Mouse (Mus musculus) liver, adult 10 weeks (tissue): ENCODE measurements around the gene Traf5. TPM values are rescaled to one million over a fixed set of nuclear protein-coding genes. Genes with fewer than 3 reads are reported as not detected.

ENCODE experiments used
- polyA plus RNA-seq: library from polyadenylated mRNA; stranded (reverse); fragments of 350-450 nt; fragmentation: Illumina TruSeq; extraction: RNeasy Lipid Tissue Mini Kit (QIAGEN cat#74804); gene quantifications from one replicate; pipeline ENCODE4 v1.2.3, GENCODE M21; 2014; ENCODE audit warnings: low read depth, low replicate concordance

The Traf5 gene
- polyA plus RNA-seq = 1.8 TPM

DNA sequence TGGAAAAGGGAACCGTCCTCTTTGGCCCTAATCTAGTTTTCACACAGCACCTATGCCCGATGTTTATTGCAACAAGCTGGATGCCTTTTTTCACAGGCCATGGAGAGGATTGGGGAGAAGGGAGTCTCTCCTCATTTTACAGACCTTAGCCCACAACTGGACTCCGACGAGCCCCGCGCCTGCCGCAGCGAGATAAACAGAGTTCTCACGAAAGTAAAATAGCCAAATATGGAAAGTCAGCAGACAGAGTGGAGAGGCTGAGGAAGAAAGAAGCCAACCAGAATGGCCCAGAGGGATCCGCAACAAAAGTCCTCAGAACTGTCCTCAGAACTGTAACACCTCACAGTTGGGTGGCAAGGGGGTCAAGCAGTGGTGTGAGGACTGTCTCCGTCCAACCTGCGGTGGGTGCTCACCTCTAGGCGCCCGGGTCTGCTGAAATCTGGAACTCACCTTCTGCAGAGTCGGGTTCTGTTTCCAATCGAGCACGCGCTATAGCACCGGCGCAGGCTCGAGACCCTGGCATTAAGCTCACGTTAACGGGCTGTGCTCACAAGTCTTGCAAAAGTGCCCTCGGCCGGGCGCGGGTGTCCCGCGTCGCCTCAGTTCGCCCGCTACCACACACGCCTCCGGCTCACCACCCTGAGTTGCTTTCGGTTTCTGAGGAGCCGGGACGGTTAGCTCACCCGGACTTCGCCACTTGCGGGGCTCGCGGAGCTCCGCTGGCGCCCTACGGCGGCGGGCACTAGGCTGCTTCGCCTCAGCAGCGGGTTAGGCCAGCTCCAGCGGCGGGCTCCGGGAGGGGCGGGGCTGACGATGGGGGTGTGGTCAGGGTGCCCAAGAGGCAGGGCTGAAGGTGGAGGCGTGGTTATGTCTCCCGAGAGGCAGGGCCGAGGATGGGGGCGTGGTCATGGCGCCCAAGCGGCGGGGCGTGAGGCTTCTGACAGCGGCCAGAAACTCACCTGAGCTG is at the start of gene Traf5:
Gene Traf5, minus strand, starts transcription at position 754 of the 967 bp plus-strand sequence.

DNA sequence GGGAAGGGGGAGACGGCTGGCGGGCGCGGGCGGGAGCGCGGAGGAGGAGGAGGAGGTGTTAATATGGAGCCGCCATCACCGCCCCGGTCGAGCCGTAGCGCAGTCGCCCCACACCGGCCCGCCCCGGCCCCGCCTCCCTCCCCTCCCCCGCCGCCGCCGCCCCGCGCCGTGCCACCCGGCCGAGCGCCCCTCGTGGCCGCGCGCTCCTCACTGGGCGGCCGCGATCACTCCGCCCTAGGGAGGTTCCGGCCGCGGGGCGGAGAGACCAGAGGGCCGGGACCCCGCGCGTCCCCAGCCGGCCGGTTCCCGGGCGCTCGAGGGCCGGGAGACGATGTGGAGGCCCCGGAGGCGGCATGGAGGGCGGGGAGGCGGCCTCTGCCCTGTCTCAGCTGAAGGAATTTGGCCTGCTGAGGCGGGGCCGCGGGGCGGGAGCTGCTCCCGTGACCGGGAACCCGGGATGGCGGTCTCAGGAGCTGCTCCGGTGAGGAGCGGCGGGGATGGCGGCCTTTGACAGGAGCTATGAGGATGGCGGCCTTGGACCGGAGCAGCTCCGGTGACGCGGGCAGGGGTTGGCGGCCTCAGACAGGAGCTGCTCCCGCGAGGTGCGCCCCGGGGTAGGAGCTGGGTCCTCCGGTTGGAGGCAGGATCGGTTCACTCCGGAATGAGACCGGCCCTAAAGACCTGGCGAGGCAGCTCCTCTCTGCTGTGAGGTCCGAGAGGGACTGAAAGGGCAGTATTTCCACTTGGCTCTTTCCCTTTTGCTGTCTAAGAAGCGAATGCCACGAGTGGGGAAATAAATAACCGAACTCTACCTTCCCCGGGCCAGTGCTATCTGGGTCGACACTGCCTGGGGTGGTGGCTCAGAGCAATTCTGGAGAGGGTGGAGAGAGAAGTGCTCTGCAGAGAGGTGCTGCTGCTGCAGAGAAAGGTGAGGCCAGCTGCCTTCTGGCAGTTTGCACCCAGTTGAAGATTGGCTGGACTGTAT is 45.9 kb upstream of the Traf5 start, which contains the start of gene Rcor3:
Gene Rcor3, minus strand, starts transcription at position 137 of the 985 bp plus-strand sequence.

DNA sequence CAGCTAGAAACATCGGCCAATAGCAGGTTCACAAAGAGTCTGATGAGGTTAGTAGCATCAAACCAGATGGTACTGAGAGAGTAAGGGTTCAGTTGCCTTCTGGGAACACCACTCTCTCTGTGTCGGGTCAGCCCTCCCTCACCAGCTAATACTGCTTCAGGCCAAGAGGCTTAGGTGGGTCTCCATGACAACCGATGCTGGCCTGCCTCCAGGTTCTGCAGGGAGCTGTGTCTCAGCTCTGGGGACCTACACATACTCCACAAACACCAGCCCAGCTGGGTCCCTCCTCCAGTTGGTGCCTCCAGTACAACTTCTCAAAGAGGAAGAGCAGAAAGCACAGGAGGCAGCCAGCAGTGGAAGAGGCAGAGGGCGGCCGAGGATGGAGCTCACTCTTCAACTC is 115.2 kb downstream of the Traf5 start, which contains the start of gene Rd3:
Gene Rd3, plus strand, starts transcription at position 184 of the 400 bp plus-strand sequence.

Other genes starting within 250 kb of the Traf5 start
- gene Slc30a1, start 185.8 kb downstream of the Traf5 start, polyA plus RNA-seq = 25.1 TPM
- not detected for gene Rd3, start 115.2 kb downstream of the Traf5 start, polyA plus RNA-seq
- 10.6 TPM for gene Rcor3, start 45.5 kb upstream of the Traf5 start, polyA plus RNA-seq
- gene Kcnh1, start 98.2 kb upstream of the Traf5 start, polyA plus RNA-seq = not detected